In the genomic region with DNA sequence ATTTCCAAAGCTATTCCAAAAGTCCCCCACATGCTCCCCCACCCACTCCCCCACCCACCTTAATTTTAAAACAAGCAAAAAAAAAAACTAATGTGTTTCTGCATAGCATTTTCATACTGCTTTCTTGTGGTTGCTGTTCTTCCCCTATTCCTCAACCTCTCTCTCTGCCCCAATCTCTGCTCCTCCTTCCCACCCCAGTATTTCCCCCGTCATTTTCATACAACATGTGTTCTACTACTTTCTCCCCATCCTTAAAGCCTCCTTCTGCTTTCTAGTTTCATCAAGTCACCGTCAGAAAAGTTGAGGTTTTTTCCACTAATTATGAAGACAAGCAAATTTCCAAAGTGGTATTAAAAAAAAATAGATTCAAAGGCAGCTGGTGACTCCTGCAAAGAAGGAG, we compare ENCODE assay signal across 31 mouse cellular contexts. TPM values are rescaled to one million over a fixed set of nuclear protein-coding genes. Genes with fewer than 3 reads are reported as not detected.
"Had no signal": no experiment of that assay in that cellular context is flagged by ENCODE, and none has a peak within 500 bp of the region (broad histone marks: within the 10 kb centered on the region; RNA-seq: fewer than 3 reads in every experiment).

No protein-coding gene starts in this region.

- H3K27me3 ChIP-seq: embryonic facial prominence, embryonic 12.5 days; embryonic facial prominence, embryonic 13.5 days; embryonic facial prominence, embryonic 15.5 days; forebrain, embryonic 15.5 days had no signal

- H3K4me2 ChIP-seq: embryonic facial prominence, embryonic 12.5 days; embryonic facial prominence, embryonic 13.5 days; embryonic facial prominence, embryonic 15.5 days; forebrain, embryonic 12.5 days; forebrain, embryonic 13.5 days; forebrain, embryonic 15.5 days had no signal

- H3K4me3 ChIP-seq: embryonic facial prominence, embryonic 10.5 days; embryonic facial prominence, embryonic 12.5 days; embryonic facial prominence, embryonic 13.5 days; embryonic facial prominence, embryonic 15.5 days; erythroblast, embryonic 14.5 days; forebrain, embryonic 10.5 days; forebrain, embryonic 12.5 days; forebrain, embryonic 13.5 days; forebrain, embryonic 15.5 days; gastrocnemius, adult 2 months; heart, adult 2 months; heart, embryonic 10.5 days had no signal

- H3K27ac ChIP-seq: embryonic facial prominence, embryonic 10.5 days; embryonic facial prominence, embryonic 12.5 days; embryonic facial prominence, embryonic 13.5 days; embryonic facial prominence, embryonic 15.5 days; forebrain, embryonic 10.5 days; forebrain, embryonic 12.5 days; forebrain, embryonic 13.5 days; forebrain, embryonic 15.5 days; gastrocnemius, adult 2 months; heart, adult 2 months; heart, embryonic 10.5 days had no signal

- H3K36me3 ChIP-seq: embryonic facial prominence, embryonic 10.5 days; embryonic facial prominence, embryonic 12.5 days; embryonic facial prominence, embryonic 13.5 days; embryonic facial prominence, embryonic 15.5 days; forebrain, embryonic 10.5 days; forebrain, embryonic 12.5 days; forebrain, embryonic 15.5 days; heart, embryonic 10.5 days had no signal

- H3K9me3 ChIP-seq: embryonic facial prominence, embryonic 10.5 days; embryonic facial prominence, embryonic 12.5 days; embryonic facial prominence, embryonic 13.5 days; embryonic facial prominence, embryonic 15.5 days; forebrain, embryonic 10.5 days; forebrain, embryonic 12.5 days; forebrain, embryonic 13.5 days; forebrain, embryonic 15.5 days; heart, embryonic 10.5 days had no signal

- H3K9ac ChIP-seq: embryonic facial prominence, embryonic 12.5 days; embryonic facial prominence, embryonic 13.5 days; embryonic facial prominence, embryonic 15.5 days; forebrain, embryonic 12.5 days; forebrain, embryonic 13.5 days; forebrain, embryonic 15.5 days; forebrain, postnatal 0 days had no signal

- H3K4me1 ChIP-seq: embryonic facial prominence, embryonic 10.5 days; embryonic facial prominence, embryonic 12.5 days; embryonic facial prominence, embryonic 13.5 days; embryonic facial prominence, embryonic 15.5 days; forebrain, embryonic 10.5 days; forebrain, embryonic 12.5 days; forebrain, embryonic 13.5 days; forebrain, embryonic 15.5 days; heart, embryonic 10.5 days had no signal

- DNase-seq: cerebellum, adult 9-10 months; cerebellum, adult 9-11 months; cerebellum, postnatal 10 days; cerebellum, postnatal 14 days; cerebellum, postnatal 25 days; cerebellum, postnatal 36 days; embryo, embryonic 11 days; forebrain, postnatal 0 days; gastrocnemius, adult 2 months; gastrocnemius, postnatal 10 days; gastrocnemius, postnatal 14 days; gastrocnemius, postnatal 25 days; gastrocnemius, postnatal 36 days; heart, adult 11 months; heart, adult 18-20 months; heart, adult 2 months had no signal

RNA-seq across cellular contexts. Expression of a gene that starts 25.3 kb away (rescaled TPM):
- total RNA-seq: common myeloid progenitor, adult 5-6 weeks; gastrocnemius, adult 18-20 months; gastrocnemius, adult 2 months; gastrocnemius, adult 8-10 months; gastrocnemius, postnatal 10 days; gastrocnemius, postnatal 14 days; gastrocnemius, postnatal 25 days; gastrocnemius, postnatal 36 days; granulocyte monocyte progenitor cell, adult 5-6 weeks; heart, adult 18-20 months; heart, adult 2 months; heart, adult 8-10 months had no signal
- polyA plus RNA-seq: erythroblast, embryonic 14.5 days; heart, adult 2 months had no signal
